Mouse (Mus musculus): ENCODE measurements at regions not wholly inside any gene's neighbourhood (a gene's known extent, or its start where the extent isn't known, plus 50 kb on each side); places are given as distances from the start of the nearest gene placed in this dataset.

GRCm38 (mm10) chr15:68401006-68401405 lies 1900.3 kb upstream of the Lrrc6 start:
- in situ Hi-C loops (cut with MboI; ENCODE audit: low pct_unique_long_range_greater_than_20kb in 1 of 2, low sequenced_read_pairs in 2 of 2, unreplicated experiment in 1 of 2) = no loop called here

- in situ Hi-C loops (cut with MboI; ENCODE audit: low pct_unique_long_range_greater_than_20kb in 1 of 2, low sequenced_read_pairs in 2 of 2, unreplicated experiment in 1 of 2) = no loop called here
Observed at GRCm38 (mm10) chr15:68396566-68396965, 1895.9 kb upstream of the Lrrc6 start.

- in situ Hi-C loops (cut with MboI; ENCODE audit: low pct_unique_long_range_greater_than_20kb in 1 of 2, low sequenced_read_pairs in 2 of 2, unreplicated experiment in 1 of 2) = no loop called here
Observed at GRCm38 (mm10) chr15:68394749-68395148, 1894.0 kb upstream of the Lrrc6 start.

GRCm38 (mm10) chr15:68394157-68394556 lies 1893.4 kb upstream of the Lrrc6 start:
- in situ Hi-C loops (cut with MboI; ENCODE audit: low pct_unique_long_range_greater_than_20kb in 1 of 2, low sequenced_read_pairs in 2 of 2, unreplicated experiment in 1 of 2) = no loop called here

- in situ Hi-C loops (cut with MboI; ENCODE audit: low pct_unique_long_range_greater_than_20kb in 1 of 2, low sequenced_read_pairs in 2 of 2, unreplicated experiment in 1 of 2) = no loop called here
Observed at GRCm38 (mm10) chr15:68391737-68392136, 1891.0 kb upstream of the Lrrc6 start.

- in situ Hi-C loops (cut with MboI; ENCODE audit: low pct_unique_long_range_greater_than_20kb in 1 of 2, low sequenced_read_pairs in 2 of 2, unreplicated experiment in 1 of 2) = no loop called here
Observed at GRCm38 (mm10) chr15:68389855-68390254, 1889.1 kb upstream of the Lrrc6 start.

- in situ Hi-C loops (cut with MboI; ENCODE audit: low pct_unique_long_range_greater_than_20kb in 1 of 2, low sequenced_read_pairs in 2 of 2, unreplicated experiment in 1 of 2) = no loop called here
Observed at GRCm38 (mm10) chr15:68387349-68388065, 1886.8 kb upstream of the Lrrc6 start.

GRCm38 (mm10) chr15:68384571-68385335 lies 1884.0 kb upstream of the Lrrc6 start:
- in situ Hi-C loops (cut with MboI; ENCODE audit: low pct_unique_long_range_greater_than_20kb in 1 of 2, low sequenced_read_pairs in 2 of 2, unreplicated experiment in 1 of 2) = no loop called here

GRCm38 (mm10) chr15:68375166-68375565 lies 1874.5 kb upstream of the Lrrc6 start:
- in situ Hi-C loops (cut with MboI; ENCODE audit: low pct_unique_long_range_greater_than_20kb in 1 of 2, low sequenced_read_pairs in 2 of 2, unreplicated experiment in 1 of 2) = no loop called here

GRCm38 (mm10) chr15:68366816-68367215 lies 1866.1 kb upstream of the Lrrc6 start:
- in situ Hi-C loops (cut with MboI; ENCODE audit: low pct_unique_long_range_greater_than_20kb in 1 of 2, low sequenced_read_pairs in 2 of 2, unreplicated experiment in 1 of 2) = no loop called here

- in situ Hi-C loops (cut with MboI; ENCODE audit: low pct_unique_long_range_greater_than_20kb in 1 of 2, low sequenced_read_pairs in 2 of 2, unreplicated experiment in 1 of 2) = no loop called here
Observed at GRCm38 (mm10) chr15:68363058-68363735, 1862.5 kb upstream of the Lrrc6 start.

- in situ Hi-C loops (cut with MboI; ENCODE audit: low pct_unique_long_range_greater_than_20kb in 1 of 2, low sequenced_read_pairs in 2 of 2, unreplicated experiment in 1 of 2) = no loop called here
Observed at GRCm38 (mm10) chr15:68362081-68363057, 1861.7 kb upstream of the Lrrc6 start.

GRCm38 (mm10) chr15:68360956-68361908 lies 1860.5 kb upstream of the Lrrc6 start:
- in situ Hi-C loops (cut with MboI; ENCODE audit: low pct_unique_long_range_greater_than_20kb in 1 of 2, low sequenced_read_pairs in 2 of 2, unreplicated experiment in 1 of 2) = no loop called here

GRCm38 (mm10) chr15:68359496-68359895 lies 1858.8 kb upstream of the Lrrc6 start:
- in situ Hi-C loops (cut with MboI; ENCODE audit: low pct_unique_long_range_greater_than_20kb in 1 of 2, low sequenced_read_pairs in 2 of 2, unreplicated experiment in 1 of 2) = no loop called here

GRCm38 (mm10) chr15:68355957-68356356 lies 1855.2 kb upstream of the Lrrc6 start:
- in situ Hi-C loops (cut with MboI; ENCODE audit: low pct_unique_long_range_greater_than_20kb in 1 of 2, low sequenced_read_pairs in 2 of 2, unreplicated experiment in 1 of 2) = no loop called here

- in situ Hi-C loops (cut with MboI; ENCODE audit: low pct_unique_long_range_greater_than_20kb in 1 of 2, low sequenced_read_pairs in 2 of 2, unreplicated experiment in 1 of 2) = no loop called here
Observed at GRCm38 (mm10) chr15:68344652-68345051, 1843.9 kb upstream of the Lrrc6 start.

- in situ Hi-C loops (cut with MboI; ENCODE audit: low pct_unique_long_range_greater_than_20kb in 1 of 2, low sequenced_read_pairs in 2 of 2, unreplicated experiment in 1 of 2) = no loop called here
Observed at GRCm38 (mm10) chr15:68342542-68342941, 1841.8 kb upstream of the Lrrc6 start.

All from mouse embryonic stem cell (cell line).